Mouse (Mus musculus): ENCODE measurements around the gene Slc9a9.

GRCm38 (mm10) chr9:95242628-95243195 is 573.0 kb downstream of the Slc9a9 start:
- no peak for TF ChIP-seq CTCF (IDR thresholded peaks at IDR 0.05; ENCODE audit: control insufficient read depth, insufficient read depth, insufficient replicate concordance, low read depth, low read length)
- no peak for TF ChIP-seq POLR2A (IDR thresholded peaks at IDR 0.05; ENCODE audit: control insufficient read depth, low read depth, low read length)
